Mouse (Mus musculus): ENCODE data around the gene Amt. TPM values are rescaled to one million over a fixed set of nuclear protein-coding genes. Genes with fewer than 3 reads are reported as not detected.
"Not testable (repeated sequence)": the region's sequence is repeated elsewhere in the genome, so short reads cannot be mapped to it uniquely, and the experiment has no call there.

The Amt gene
- polyA plus RNA-seq, 1 experiment from 2014 or later: 30.2 TPM

DNA sequence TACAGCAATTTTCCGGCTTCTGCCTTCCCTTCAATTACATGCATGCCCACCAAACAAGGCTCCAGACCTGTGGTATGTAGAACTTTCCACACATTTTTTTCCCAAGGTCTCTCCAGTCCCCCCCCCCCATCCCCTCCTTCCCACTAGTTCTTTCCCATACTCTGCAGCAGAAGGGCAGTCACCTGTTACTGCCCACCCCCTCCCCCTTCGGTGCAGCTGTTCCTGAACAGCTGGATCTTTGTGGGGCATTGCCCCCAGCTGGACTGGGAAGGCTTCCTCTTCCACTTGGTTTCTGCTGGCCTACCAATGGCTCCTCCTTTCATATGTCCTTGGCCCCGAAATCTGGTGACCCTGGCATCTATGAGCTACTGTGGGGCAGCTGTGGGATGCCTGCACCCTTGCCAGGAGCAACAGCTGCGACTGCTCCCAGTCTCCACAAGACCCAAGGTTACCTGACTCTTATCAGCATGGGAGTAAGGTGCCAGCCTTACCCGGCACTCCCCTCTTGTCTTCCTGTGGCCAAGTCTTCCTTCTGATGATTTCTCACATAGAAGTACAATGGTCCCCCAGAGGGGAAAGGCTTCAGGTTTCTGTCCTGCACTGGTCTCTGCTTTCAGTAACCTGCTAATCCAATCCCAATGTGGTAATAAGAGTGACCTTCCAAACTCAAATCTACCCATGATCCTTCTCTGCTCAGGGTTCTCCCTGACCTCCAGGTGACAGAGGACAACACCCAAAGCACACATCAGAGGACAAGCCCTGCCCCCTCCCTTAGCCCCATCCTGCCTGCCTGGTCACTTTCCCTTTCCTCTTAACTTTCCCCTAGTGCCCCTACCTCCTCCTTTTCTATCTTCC, 21.9 kb upstream of the Amt start:
- H3K27ac ChIP-seq (ENCODE audit: low read length): no peak overlapping the region
- no peak for ATAC-seq
- no peaks in the 10 kb centered on the region for H3K9me3 ChIP-seq (replicated peaks; ENCODE audit: control insufficient read depth, low read length, poor library complexity, severe bottlenecking)
- no peaks in the 10 kb centered on the region for H3K27me3 ChIP-seq (ENCODE audit: control insufficient read depth, insufficient read depth, low read depth, low read length)
- 81% methylated on average over 5 of the region's 5 CpGs for WGBS
- H3K4me3 ChIP-seq (ENCODE audit: low read depth, low read length): no peak overlapping the region
- no peak overlapping the region for H3K4me2 ChIP-seq (ENCODE audit: low read length)
- no peaks in the 10 kb centered on the region for H3K4me1 ChIP-seq (ENCODE audit: control insufficient read depth, insufficient read depth, low read length)
- no peak overlapping the region for H3K9ac ChIP-seq (ENCODE audit: low read depth, low read length)
- H3K36me3 ChIP-seq (ENCODE audit: control insufficient read depth, insufficient read depth, low read length): no peaks in the 10 kb centered on the region

DNA sequence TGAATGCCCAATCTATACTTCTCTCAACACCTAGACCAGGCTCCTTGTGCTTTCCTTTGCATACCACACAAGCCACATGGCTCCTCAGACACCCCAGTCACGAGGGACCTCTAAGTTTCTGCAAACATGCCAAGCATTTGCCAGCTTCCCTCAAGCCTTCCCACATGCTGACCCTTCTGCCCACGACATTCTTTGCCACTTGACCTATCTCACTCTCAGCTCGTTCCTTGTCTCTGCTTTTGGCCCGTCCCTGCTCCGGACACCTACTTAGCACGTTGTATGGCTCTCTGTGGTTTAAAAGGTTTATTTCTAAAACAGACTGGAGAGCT, 21.4 kb upstream of the Amt start:
- Histone ChIP-seq H3K4me2 (ENCODE audit: low read length) (no peak overlapping the region), H3K9ac (ENCODE audit: low read depth, low read length) (no peak overlapping the region), H3K36me3 (ENCODE audit: control insufficient read depth, insufficient read depth, low read length) (no peaks in the 10 kb centered on the region), H3K27me3 (ENCODE audit: control insufficient read depth, insufficient read depth, low read depth, low read length) (no peaks in the 10 kb centered on the region), H3K4me3 (ENCODE audit: low read depth, low read length) (no peak overlapping the region), H3K4me1 (ENCODE audit: control insufficient read depth, insufficient read depth, low read length) (no peaks in the 10 kb centered on the region), H3K27ac (ENCODE audit: low read length) (no peak overlapping the region), H3K9me3 (replicated peaks; ENCODE audit: control insufficient read depth, low read length, poor library complexity, severe bottlenecking) (no peaks in the 10 kb centered on the region)
- WGBS: 59% methylated on average over 6 of the region's 6 CpGs
- no peak for ATAC-seq

DNA sequence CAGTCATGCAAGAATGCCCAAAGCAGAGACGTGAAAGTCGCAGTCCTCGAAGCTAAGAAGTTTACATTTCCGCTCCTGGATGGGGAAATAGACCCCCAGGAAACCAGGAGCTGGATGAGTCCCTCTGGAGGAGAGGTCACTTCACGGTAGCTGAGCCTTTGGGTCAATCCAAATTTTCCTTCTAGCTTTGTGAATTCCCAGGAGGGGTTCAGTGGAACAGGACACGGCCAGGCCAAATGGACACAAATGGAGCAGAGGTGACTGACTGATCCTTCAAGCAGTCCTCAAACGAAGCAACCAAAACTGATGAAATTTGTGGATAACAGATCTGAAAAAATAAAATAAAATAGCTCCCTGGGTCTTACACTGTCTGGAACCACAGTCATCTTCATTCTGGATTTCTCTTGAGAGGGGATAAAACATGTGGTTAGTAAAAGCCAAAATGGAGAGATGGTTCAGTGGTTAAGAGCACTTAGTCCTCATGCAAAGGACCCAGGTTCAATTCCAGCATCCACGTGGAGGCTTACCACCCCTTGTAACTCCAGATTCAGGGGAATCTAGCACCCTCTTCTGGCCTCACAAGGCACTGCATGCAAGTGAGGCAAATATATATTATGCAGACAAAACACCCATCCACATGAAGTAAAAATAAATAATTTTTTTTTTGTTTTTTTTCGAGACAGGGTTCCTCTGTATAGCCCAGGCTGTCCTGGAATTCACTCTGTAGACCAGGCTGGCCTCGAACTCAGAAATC, 17.8 kb upstream of the Amt start:
- no peaks in the 10 kb centered on the region for H3K9me3 ChIP-seq (replicated peaks; ENCODE audit: control insufficient read depth, low read length, poor library complexity, severe bottlenecking)
- no peaks in the 10 kb centered on the region for H3K4me1 ChIP-seq (ENCODE audit: control insufficient read depth, insufficient read depth, low read length)
- H3K4me3 ChIP-seq (ENCODE audit: low read depth, low read length): no peak overlapping the region
- H3K27me3 ChIP-seq (ENCODE audit: control insufficient read depth, insufficient read depth, low read depth, low read length): no peaks in the 10 kb centered on the region
- no peak for ATAC-seq
- WGBS: 67% methylated on average over 10 of the region's 10 CpGs
- H3K36me3 ChIP-seq (ENCODE audit: control insufficient read depth, insufficient read depth, low read length): no peaks in the 10 kb centered on the region
- H3K4me2 ChIP-seq (ENCODE audit: low read length): no peak overlapping the region
- no peak overlapping the region for H3K9ac ChIP-seq (ENCODE audit: low read depth, low read length)
- no peak overlapping the region for H3K27ac ChIP-seq (ENCODE audit: low read length)

DNA sequence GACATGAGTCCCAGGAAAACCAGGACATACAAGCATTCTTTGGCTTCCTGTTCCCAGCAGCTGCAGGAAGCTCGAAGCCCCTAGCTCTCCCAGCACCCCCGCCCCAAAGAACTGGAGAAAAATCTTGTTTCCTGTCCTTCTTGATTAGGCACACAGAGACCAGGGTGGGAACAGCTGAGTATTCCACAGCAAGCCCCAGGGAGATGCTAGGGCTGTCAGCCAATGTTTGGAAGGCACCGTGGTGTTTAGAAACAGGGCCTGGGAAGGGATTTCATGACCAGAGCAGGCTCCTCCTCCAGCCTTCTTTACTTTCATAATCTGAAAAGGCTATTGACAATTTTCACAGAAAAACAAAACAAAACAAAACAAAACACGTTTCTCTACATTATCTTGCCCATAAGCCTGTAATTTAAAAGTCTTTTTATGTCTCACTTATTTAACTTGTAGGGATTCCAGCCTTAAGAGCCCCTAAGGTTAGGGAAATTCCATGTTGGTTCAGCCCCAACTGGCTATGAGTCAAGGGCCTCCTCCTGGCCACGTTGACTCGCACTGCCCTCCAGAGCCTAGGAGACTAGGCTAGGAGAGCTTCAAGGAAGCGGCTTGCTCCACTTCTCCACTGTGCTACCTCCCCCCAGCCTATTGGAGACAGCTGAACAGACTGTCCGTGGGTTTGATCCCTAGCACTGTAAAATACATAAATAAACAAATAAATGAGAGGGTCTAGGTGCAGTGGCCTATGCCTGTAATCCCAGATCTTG, 16.4 kb upstream of the Amt start:
- H3K4me1 ChIP-seq (ENCODE audit: control insufficient read depth, insufficient read depth, low read length): no peaks in the 10 kb centered on the region
- H3K9ac ChIP-seq (ENCODE audit: low read depth, low read length): no peak overlapping the region
- no peaks in the 10 kb centered on the region for H3K9me3 ChIP-seq (replicated peaks; ENCODE audit: control insufficient read depth, low read length, poor library complexity, severe bottlenecking)
- no peak for ATAC-seq
- no peak overlapping the region for H3K4me2 ChIP-seq (ENCODE audit: low read length)
- no peaks in the 10 kb centered on the region for H3K27me3 ChIP-seq (ENCODE audit: control insufficient read depth, insufficient read depth, low read depth, low read length)
- no peaks in the 10 kb centered on the region for H3K36me3 ChIP-seq (ENCODE audit: control insufficient read depth, insufficient read depth, low read length)
- no peak overlapping the region for H3K4me3 ChIP-seq (ENCODE audit: low read depth, low read length)
- WGBS: 40% methylated on average over 8 of the region's 8 CpGs
- no peak overlapping the region for H3K27ac ChIP-seq (ENCODE audit: low read length)

DNA sequence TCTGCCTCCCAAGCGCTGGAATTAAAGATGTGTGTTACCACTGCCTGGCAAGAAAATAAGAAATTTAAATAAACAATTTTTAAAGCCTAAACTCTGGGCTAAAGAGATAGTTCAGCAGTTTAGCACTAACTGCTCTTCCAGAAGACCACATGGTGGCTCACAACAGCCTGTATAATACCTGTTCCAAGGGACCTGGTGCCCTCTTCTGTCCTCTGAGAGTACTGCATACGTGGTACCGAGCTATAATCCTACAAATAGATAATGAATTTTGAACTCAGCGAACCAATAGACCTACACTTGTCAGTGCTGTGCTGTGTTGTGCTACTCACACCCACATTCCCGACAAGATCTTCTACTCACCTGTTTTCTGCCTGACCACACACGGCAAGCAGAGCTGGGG, 12.2 kb upstream of the Amt start:
- Histone ChIP-seq H3K4me2 (ENCODE audit: low read length) (no peak overlapping the region), H3K27me3 (ENCODE audit: control insufficient read depth, insufficient read depth, low read depth, low read length) (no peaks in the 10 kb centered on the region), H3K9ac (ENCODE audit: low read depth, low read length) (no peak overlapping the region), H3K36me3 (ENCODE audit: control insufficient read depth, insufficient read depth, low read length) (no peaks in the 10 kb centered on the region), H3K9me3 (replicated peaks; ENCODE audit: control insufficient read depth, low read length, poor library complexity, severe bottlenecking) (no peaks in the 10 kb centered on the region), H3K4me1 (ENCODE audit: control insufficient read depth, insufficient read depth, low read length) (peaks cover under 1% of the 10 kb centered on the region; the same call in 1 of the 2 replicates), H3K4me3 (ENCODE audit: low read depth, low read length) (no peak overlapping the region), H3K27ac (ENCODE audit: low read length) (no peak overlapping the region)
- WGBS: 17% methylated on average over 6 of the region's 6 CpGs
- ATAC-seq: peak; percentile 77; the same call in 1 of the 2 replicates

DNA sequence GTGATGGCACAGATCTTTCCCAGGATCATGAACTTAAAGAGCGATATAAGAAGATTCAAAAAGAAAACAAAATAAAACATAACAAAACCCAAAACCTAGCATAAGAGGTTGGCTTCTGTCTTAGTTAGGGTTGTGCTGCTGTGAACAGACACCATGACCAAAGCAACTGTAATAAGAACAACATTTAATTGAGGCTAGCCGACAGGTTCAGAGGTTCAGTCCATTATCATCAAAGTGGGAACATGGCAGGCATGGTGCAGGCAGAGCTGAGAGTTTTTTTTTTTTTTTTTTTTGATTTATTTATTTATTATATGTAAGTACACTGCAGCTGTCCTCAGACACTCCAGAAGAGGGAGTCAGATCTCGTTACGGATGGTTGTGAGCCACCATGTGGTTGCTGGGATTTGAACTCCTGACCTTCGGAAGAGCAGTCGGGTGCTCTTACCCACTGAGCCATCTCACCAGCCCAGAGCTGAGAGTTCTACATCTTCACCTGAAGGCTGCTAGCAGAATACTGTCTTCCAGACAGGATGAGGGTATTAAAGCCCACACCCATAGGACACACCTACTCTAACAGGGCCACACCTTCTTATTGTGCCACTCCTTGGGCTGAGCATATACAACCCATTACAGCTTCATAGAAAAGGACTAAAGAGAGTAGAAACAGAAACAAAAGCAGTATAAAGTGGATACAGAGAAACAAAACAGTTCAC, 9.0 kb upstream of the Amt start:
- not testable (repeated sequence) for H3K27me3 ChIP-seq (ENCODE audit: control insufficient read depth, insufficient read depth, low read depth, low read length); ATAC-seq; H3K27ac ChIP-seq (ENCODE audit: low read length); H3K4me3 ChIP-seq (ENCODE audit: low read depth, low read length); H3K36me3 ChIP-seq (ENCODE audit: control insufficient read depth, insufficient read depth, low read length); H3K9ac ChIP-seq (ENCODE audit: low read depth, low read length); H3K4me2 ChIP-seq (ENCODE audit: low read length); H3K9me3 ChIP-seq (replicated peaks; ENCODE audit: control insufficient read depth, low read length, poor library complexity, severe bottlenecking)
- 87% methylated on average over 4 of the region's 6 CpGs for WGBS
- H3K4me1 ChIP-seq (ENCODE audit: control insufficient read depth, insufficient read depth, low read length): peaks cover 11% of the 10 kb centered on the region

DNA sequence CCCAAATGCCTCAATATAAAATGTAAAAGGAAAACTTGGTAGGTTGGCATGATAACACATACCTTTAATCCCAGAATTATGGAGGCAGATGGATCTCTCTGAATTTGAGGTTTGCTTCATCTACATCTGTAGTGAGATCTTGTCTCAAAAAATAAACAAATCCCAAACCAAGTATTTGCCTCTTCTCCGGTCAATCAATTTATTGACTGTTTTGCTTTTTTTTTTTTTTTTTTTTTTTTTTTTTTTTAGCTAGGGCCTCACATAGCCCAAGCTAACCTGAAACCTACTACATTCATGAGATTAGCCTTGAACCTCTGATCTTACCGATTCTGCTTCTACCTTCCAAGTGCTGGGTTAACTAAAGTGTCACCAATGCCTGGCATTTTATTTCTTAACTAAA, 7.3 kb upstream of the Amt start:
- WGBS: 71% methylated on average over 2 of the region's 2 CpGs
- peak overlapping the region; percentile 87; the same call in 1 of the 2 replicates for H3K27ac ChIP-seq (ENCODE audit: low read length)
- no peaks in the 10 kb centered on the region for H3K27me3 ChIP-seq (ENCODE audit: control insufficient read depth, insufficient read depth, low read depth, low read length)
- H3K4me3 ChIP-seq (ENCODE audit: low read depth, low read length): peak overlapping the region; percentile 62
- ATAC-seq: no peak
- no peaks in the 10 kb centered on the region for H3K9me3 ChIP-seq (replicated peaks; ENCODE audit: control insufficient read depth, low read length, poor library complexity, severe bottlenecking)
- H3K4me2 ChIP-seq (ENCODE audit: low read length): peak overlapping the region; percentile 52
- H3K36me3 ChIP-seq (ENCODE audit: control insufficient read depth, insufficient read depth, low read length): peaks cover 8% of the 10 kb centered on the region
- peaks cover 11% of the 10 kb centered on the region for H3K4me1 ChIP-seq (ENCODE audit: control insufficient read depth, insufficient read depth, low read length)
- H3K9ac ChIP-seq (ENCODE audit: low read depth, low read length): peak overlapping the region; percentile 60; the same call in 1 of the 2 replicates

DNA sequence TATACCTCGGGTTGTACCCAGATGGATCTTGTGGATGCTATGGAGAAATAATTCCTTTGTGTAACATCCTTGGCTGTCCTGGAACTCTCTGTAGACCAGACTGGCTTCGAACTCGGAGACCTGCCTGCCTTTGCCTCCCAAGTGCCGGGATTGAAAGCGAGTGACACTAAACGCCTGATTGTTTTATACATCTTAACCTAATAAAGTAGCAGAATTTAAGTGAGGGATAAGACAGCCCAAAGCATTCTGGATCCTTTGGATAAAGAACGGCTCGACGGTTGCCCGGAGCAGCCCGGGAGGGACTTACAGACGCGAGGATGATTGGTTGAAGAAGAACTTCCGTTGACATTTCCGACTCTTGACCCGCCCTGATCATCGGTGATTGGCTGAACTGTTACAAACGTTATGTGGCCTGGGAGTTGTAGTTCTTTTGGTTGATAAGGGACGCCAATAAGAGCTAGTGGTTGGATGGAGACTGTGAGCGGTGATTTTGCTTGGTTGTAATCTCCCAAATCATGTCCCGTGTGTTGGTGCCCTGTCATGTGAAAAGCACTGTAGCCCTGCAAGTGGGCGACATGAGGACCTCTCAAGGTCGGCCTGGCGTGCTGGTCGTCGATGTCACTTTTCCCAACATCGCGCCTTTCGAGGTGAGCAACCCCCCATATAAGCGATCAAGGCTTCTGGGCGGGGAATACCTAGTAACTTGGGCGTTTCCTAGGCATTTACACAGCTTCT, 6.5 kb upstream of the Amt start, which contains the start of gene Nicn1:
Gene Nicn1, plus strand, starts transcription at position 414 of the 735 bp plus-strand sequence.
- Histone ChIP-seq H3K4me3 (ENCODE audit: low read depth, low read length) (peak within 1 kb of the TSS; percentile 62), H3K4me1 (ENCODE audit: control insufficient read depth, insufficient read depth, low read length) (peaks cover 11% of the 10 kb centered on the region), H3K36me3 (ENCODE audit: control insufficient read depth, insufficient read depth, low read length) (peaks cover 13% of the 10 kb centered on the region), H3K9ac (ENCODE audit: low read depth, low read length) (peak within 1 kb of the TSS; percentile 70), H3K4me2 (ENCODE audit: low read length) (peak within 1 kb of the TSS; percentile 75), H3K9me3 (replicated peaks; ENCODE audit: control insufficient read depth, low read length, poor library complexity, severe bottlenecking) (no peaks in the 10 kb centered on the region), H3K27ac (ENCODE audit: low read length) (peak within 1 kb of the TSS; percentile 87), H3K27me3 (ENCODE audit: control insufficient read depth, insufficient read depth, low read depth, low read length) (no peaks in the 10 kb centered on the region)
- under 1% methylated on average over 32 of the region's 32 CpGs for WGBS
- peak; percentile 97 for ATAC-seq

All from midbrain, embryonic 16.5 days (tissue).